Mouse (Mus musculus): ENCODE results near the gene Fam50a. TPM values are rescaled to one million over a fixed set of nuclear protein-coding genes. Genes with fewer than 3 reads are reported as not detected.

The Fam50a gene
- 62.3 and 65.8 TPM in 2 replicates for polyA plus RNA-seq (2016; fragmentation: Nextera tagmentation; extraction: Ambion mirVana)

- Histone ChIP-seq H3K9me3 (replicated peaks) (0 out of 2 replicates have a peak, but pooled peaks cover 3% of the 10 kb centered on the region), H3K4me2 (replicated peaks) (peak within 1 kb of the TSS; percentile 68), H3K9ac (peak within 1 kb of the TSS; percentile 76), H3K27me3 (no peaks in the 10 kb centered on the region), H3K27ac (peak within 1 kb of the TSS; percentile 89), H3K36me3 (peaks cover 32% of the 10 kb centered on the region), H3K4me1 (peaks cover 4% of the 10 kb centered on the region; the same call in 1 of the 2 replicates), H3K4me3 (peak within 1 kb of the TSS; percentile 57)
- 21% methylated on average over 51 of the region's 59 CpGs for WGBS
- ATAC-seq (ENCODE audit: low FRiP score): peak; percentile 94
Observed at GRCm38 (mm10) chrX:74312540-74313464, at the start of gene Fam50a. Gene Fam50a (plus strand): TSS chrX:74313033.

- H3K9me3 ChIP-seq (replicated peaks): no peaks in the 10 kb centered on the region; the same call in 1 of the 2 replicates
- H3K27ac ChIP-seq: peak overlapping the region; percentile 94
- peaks cover 6% of the 10 kb centered on the region; the same call in 1 of the 2 replicates for H3K4me1 ChIP-seq
- ATAC-seq (ENCODE audit: low FRiP score): peak; percentile 28
- 23% methylated on average over 3 of the region's 3 CpGs for WGBS
- no peaks in the 10 kb centered on the region for H3K27me3 ChIP-seq
- peaks cover 3% of the 10 kb centered on the region; the same call in 1 of the 2 replicates for H3K36me3 ChIP-seq
- H3K4me3 ChIP-seq: peak overlapping the region; percentile 51
- peak overlapping the region; percentile 49 for H3K9ac ChIP-seq
- H3K4me2 ChIP-seq (replicated peaks): peak overlapping the region; percentile 47
Observed at GRCm38 (mm10) chrX:74269736-74270061, 43.1 kb upstream of the Fam50a start.

DNA sequence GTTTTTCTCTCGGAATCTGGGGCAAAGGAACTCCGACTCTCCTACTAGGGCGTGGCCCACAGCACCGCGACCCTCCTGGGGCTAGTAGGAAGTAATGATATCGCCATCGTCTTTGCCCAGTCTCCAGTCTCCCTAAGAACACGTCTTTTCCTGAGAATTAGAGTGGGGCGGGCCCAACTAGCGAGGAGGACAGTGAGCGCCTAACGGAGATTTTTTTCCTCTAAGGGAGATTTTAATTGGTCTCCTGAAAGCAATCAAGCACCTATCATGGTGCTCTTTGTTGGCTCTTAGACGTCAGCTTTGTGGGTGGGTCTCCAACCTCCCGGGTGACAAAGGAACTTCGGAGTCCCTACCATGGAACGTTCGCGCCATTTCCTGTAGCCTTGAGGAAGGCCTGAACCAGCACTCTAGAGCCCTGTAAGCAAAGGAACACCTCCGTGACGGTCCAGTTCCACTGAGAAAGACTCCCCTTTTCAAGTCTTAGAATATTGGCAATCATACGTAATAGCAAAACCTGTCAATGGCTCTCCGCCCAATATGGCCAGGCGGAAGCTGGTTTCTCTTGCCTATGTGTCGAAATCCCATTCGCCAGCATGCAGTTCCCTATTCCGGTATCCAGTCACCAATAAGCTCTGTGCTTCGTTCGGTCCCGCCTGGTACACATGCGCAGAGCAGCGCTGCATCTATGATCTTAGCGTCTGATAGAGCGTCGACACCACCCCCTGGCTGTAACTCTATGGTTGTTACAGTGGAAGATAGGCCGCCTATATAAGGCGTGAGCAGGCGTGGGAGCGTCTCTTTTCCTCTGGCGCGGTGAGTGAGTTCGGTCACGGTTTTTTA, 42.6 kb upstream of the Fam50a start, which contains the start of gene Rpl10:
Gene Rpl10, plus strand, starts transcription at position 751 of the 840 bp plus-strand sequence.
- peak; percentile 95 for ATAC-seq (ENCODE audit: low FRiP score)
- peaks cover 3% of the 10 kb centered on the region; the same call in 1 of the 2 replicates for H3K36me3 ChIP-seq
- H3K27me3 ChIP-seq: no peaks in the 10 kb centered on the region
- H3K4me1 ChIP-seq: peaks cover 6% of the 10 kb centered on the region; the same call in 1 of the 2 replicates
- H3K4me3 ChIP-seq: peak within 1 kb of the TSS; percentile 51
- 22% methylated on average over 42 of the region's 42 CpGs for WGBS
- H3K27ac ChIP-seq: peak within 1 kb of the TSS; percentile 94
- peak within 1 kb of the TSS; percentile 59 for H3K4me2 ChIP-seq (replicated peaks)
- H3K9me3 ChIP-seq (replicated peaks): no peaks in the 10 kb centered on the region; the same call in 1 of the 2 replicates
- peak within 1 kb of the TSS; percentile 77 for H3K9ac ChIP-seq

GRCm38 (mm10) chrX:74270902-74271551, 41.8 kb upstream of the Fam50a start:
- WGBS: 14% methylated on average over 27 of the region's 27 CpGs
- Histone ChIP-seq H3K9ac (peak overlapping the region; percentile 77), H3K4me1 (peaks cover 6% of the 10 kb centered on the region; the same call in 1 of the 2 replicates)

DNA sequence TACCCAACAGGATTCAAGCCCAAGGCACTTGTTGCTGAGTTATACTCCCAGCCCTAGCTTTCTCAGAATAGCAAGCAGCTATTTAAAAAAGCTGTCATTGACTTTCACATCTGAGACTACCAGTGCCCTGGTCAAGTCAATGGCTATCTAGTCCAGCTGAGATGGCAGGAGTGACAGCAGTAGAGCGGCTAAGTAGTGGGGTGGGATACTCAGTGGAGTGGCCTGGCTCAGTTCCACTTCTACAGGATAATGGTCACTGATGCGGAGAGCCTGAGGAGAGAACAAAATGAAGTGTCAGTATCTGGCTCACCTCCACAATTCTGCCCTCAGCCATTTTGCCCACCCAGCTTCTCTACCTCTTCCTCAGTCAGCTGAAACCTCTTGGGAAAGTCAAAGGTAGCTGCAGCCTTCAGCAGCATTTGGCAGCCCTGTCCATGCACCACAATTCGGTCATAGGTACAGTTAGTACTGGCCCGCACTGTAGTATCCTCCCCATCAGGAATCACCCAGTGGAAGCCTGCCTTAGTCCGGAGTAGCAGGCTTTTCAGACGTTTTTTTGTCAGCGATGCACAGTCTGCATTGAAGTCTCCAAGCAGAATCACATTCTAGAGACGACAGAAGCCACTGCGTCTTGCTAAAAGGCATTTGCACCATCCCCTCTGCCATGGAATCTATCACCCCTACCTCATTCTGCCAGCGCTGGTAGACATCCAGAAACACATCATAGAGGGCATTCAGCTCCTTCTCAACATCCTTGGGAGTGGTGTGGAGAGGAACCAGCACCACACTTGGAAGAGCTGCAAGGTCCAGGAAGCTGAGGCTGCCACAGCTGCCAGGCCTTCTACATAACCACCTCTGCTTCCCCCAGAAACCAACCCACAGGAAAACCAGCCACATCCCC, 39.2 kb upstream of the Fam50a start:
- WGBS: 31% methylated on average over 10 of the region's 10 CpGs
- Histone ChIP-seq H3K4me3 (no peak overlapping the region), H3K27me3 (no peaks in the 10 kb centered on the region), H3K9ac (no peak overlapping the region), H3K36me3 (peaks cover 3% of the 10 kb centered on the region; the same call in 1 of the 2 replicates), H3K4me2 (replicated peaks) (no peak overlapping the region), H3K4me1 (peaks cover 6% of the 10 kb centered on the region; the same call in 1 of the 2 replicates), H3K27ac (no peak overlapping the region), H3K9me3 (replicated peaks) (no peaks in the 10 kb centered on the region; the same call in 1 of the 2 replicates)
- ATAC-seq (ENCODE audit: low FRiP score): no peak

More at GRCm38 (mm10) chrX:74270902-74271551, 41.8 kb upstream of the Fam50a start:
- Histone ChIP-seq H3K4me2 (replicated peaks) (peak overlapping the region; percentile 59), H3K4me3 (peak overlapping the region; percentile 51), H3K9me3 (replicated peaks) (no peaks in the 10 kb centered on the region; the same call in 1 of the 2 replicates), H3K36me3 (peaks cover 3% of the 10 kb centered on the region; the same call in 1 of the 2 replicates), H3K27me3 (no peaks in the 10 kb centered on the region), H3K27ac (peak overlapping the region; percentile 48)
- ATAC-seq (ENCODE audit: low FRiP score): no peak

DNA sequence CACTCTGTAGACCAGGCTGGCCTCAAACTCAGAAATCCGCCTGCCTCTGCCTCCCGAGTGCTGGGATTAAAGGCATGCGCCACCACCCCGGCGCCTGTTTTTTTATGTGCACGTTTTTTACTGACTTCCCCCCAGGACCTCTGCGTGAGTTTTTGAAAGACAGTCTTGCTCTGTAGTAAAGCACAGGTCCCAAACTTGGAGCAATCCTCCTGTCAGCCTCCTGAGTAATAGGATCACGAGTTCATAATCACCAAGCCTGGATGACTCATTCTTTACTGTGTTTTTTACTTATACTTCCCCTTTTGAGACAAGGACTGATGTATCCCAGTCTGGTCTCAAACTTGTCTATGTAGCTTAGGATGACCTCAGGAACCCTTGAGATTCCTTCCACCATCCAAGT, 34.9 kb upstream of the Fam50a start:
- H3K27ac ChIP-seq: no peak overlapping the region
- no peaks in the 10 kb centered on the region for H3K27me3 ChIP-seq
- ATAC-seq (ENCODE audit: low FRiP score): no peak
- 81% methylated on average over 8 of the region's 8 CpGs for WGBS
- no peaks in the 10 kb centered on the region for H3K9me3 ChIP-seq (replicated peaks)
- H3K4me1 ChIP-seq: 0 out of 2 replicates have a peak, but pooled peaks cover 3% of the 10 kb centered on the region
- no peaks in the 10 kb centered on the region for H3K36me3 ChIP-seq
- no peak overlapping the region for H3K9ac ChIP-seq
- no peak overlapping the region for H3K4me3 ChIP-seq
- H3K4me2 ChIP-seq (replicated peaks): no peak overlapping the region

DNA sequence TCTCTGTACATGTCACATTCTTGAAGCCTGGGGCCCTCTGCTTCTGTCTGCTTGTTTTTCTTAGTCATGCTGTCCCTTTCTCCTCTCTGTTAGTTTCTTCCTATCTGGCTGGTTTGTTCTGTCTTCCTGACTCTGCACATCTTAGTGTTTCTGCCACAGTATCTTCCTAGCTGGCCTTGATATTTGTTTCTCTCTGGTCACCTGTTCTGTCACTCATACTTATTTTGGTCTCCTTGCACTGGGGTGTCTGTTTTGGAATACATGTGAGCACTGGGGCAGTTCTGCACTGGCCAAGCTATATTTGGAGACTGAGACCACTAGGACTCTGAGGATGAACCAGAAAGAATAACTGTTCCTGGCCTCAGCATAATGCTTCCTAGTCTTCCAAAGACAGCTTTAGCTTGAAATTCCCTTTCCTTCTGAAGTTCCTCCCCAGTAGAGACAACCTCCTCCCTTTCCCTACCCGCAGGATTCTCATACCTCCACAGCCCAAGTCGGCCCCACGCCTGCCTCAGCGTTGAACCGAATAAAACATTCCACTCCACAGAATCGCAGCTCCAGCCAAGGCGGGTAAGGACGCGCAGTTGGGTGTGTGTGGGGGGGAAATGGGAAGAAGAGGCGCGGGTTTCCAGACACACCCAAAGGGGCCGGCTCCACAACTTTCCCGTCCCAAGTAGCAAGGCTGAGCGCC, 31.6 kb upstream of the Fam50a start:
- Histone ChIP-seq H3K4me1 (peaks cover 12% of the 10 kb centered on the region), H3K4me2 (replicated peaks) (peak overlapping the region; percentile 67), H3K36me3 (no peaks in the 10 kb centered on the region), H3K9me3 (replicated peaks) (no peaks in the 10 kb centered on the region), H3K27me3 (no peaks in the 10 kb centered on the region), H3K27ac (no peak overlapping the region), H3K9ac (peak overlapping the region; percentile 70), H3K4me3 (peak overlapping the region; percentile 57)
- ATAC-seq (ENCODE audit: low FRiP score): no peak; the same call in none of the 2 replicates
- 23% methylated on average over 14 of the region's 14 CpGs for WGBS

- H3K36me3 ChIP-seq: no peaks in the 10 kb centered on the region
- WGBS: 19% methylated on average over 16 of the region's 16 CpGs
- peak within 1 kb of the TSS; percentile 57 for H3K4me3 ChIP-seq
- peak within 1 kb of the TSS; percentile 67 for H3K4me2 ChIP-seq (replicated peaks)
- peak within 1 kb of the TSS; percentile 70 for H3K9ac ChIP-seq
- no peaks in the 10 kb centered on the region for H3K27me3 ChIP-seq
- peaks cover 12% of the 10 kb centered on the region for H3K4me1 ChIP-seq
- H3K9me3 ChIP-seq (replicated peaks): no peaks in the 10 kb centered on the region
- peak; percentile 65 for ATAC-seq (ENCODE audit: low FRiP score)
- peak within 1 kb of the TSS; percentile 70 for H3K27ac ChIP-seq
Observed at GRCm38 (mm10) chrX:74281732-74282394, 31.0 kb upstream of the Fam50a start, which contains the start of the genes Taz and Dnase1l1. Gene Taz (plus strand): TSS chrX:74281912. Gene Dnase1l1 (minus strand): TSS chrX:74282337.

DNA sequence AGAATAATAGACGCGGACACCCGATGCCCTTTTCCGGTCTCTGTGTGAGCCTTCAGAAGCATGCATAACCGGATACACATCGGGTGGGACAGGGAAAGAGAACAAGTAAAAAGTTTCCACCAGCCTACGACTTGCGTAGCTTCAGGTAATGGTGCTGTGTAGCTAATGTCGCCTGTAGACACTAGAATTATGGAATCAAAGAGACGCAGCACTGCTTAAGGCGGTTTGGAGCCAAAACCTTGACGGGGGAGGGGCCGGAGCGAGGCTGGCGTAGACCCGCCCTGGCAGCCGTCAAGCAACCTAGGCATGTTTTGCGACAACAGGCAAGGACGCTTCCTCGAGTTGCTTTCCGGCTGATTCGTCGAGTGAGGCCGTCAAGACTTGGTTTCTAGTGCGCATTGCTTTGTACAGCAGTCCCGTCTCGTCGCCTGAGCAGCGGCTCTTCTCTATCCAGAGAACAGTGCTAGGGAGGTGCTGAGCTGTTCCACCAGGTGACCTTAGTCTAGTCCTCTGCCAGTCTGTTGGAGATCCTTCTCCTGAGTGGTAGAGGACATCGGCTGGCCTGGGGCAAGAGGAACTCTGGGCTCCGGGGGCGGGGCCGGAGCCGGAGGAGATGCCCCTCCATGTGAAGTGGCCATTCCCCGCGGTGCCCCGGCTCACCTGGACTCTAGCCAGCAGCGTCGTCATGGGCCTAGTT, 30.3 kb upstream of the Fam50a start:
- no peaks in the 10 kb centered on the region for H3K36me3 ChIP-seq
- peak; percentile 82 for ATAC-seq (ENCODE audit: low FRiP score)
- WGBS: 29% methylated on average over 39 of the region's 39 CpGs
- H3K4me1 ChIP-seq: peaks cover 12% of the 10 kb centered on the region
- H3K27me3 ChIP-seq: no peaks in the 10 kb centered on the region
- peak overlapping the region; percentile 67 for H3K4me2 ChIP-seq (replicated peaks)
- H3K27ac ChIP-seq: peak overlapping the region; percentile 70
- H3K9ac ChIP-seq: peak overlapping the region; percentile 70
- peak overlapping the region; percentile 57 for H3K4me3 ChIP-seq
- no peaks in the 10 kb centered on the region for H3K9me3 ChIP-seq (replicated peaks)
